Mouse (Mus musculus) forelimb bud, embryonic 11.5 days (tissue): ENCODE measurements at regions not wholly inside any gene's neighbourhood (a gene's known extent, or its start where the extent isn't known, plus 50 kb on each side); places are given as distances from the start of the nearest gene placed in this dataset.

ENCODE experiments used
- DNase-seq: peaks from one replicate; pipeline ENCODE4 v3.0.0-alpha.2; 2012; ENCODE audit warnings: low read depth, low spot score

GRCm38 (mm10) chr6:109533526-109533925 is 705.1 kb downstream of the Edem1 start:
- no peak for DNase-seq

GRCm38 (mm10) chr6:109542980-109543976 is 714.8 kb downstream of the Edem1 start:
- DNase-seq: no peak

- peak; percentile 1 for DNase-seq
These were observed 723.9 kb downstream of the Edem1 start for GRCm38 (mm10) chr6:109552316-109552715.
